Mouse (Mus musculus): ENCODE data around the gene Phactr1. TPM values are rescaled to one million over a fixed set of nuclear protein-coding genes. Genes with fewer than 3 reads are reported as not detected.
A peak's percentile ranks its signal among the peaks of the same experiment; 100 is the strongest.

Phactr1 gene
- polyA plus RNA-seq, 1 experiment from 2014 or later, result 18.7 TPM

DNA sequence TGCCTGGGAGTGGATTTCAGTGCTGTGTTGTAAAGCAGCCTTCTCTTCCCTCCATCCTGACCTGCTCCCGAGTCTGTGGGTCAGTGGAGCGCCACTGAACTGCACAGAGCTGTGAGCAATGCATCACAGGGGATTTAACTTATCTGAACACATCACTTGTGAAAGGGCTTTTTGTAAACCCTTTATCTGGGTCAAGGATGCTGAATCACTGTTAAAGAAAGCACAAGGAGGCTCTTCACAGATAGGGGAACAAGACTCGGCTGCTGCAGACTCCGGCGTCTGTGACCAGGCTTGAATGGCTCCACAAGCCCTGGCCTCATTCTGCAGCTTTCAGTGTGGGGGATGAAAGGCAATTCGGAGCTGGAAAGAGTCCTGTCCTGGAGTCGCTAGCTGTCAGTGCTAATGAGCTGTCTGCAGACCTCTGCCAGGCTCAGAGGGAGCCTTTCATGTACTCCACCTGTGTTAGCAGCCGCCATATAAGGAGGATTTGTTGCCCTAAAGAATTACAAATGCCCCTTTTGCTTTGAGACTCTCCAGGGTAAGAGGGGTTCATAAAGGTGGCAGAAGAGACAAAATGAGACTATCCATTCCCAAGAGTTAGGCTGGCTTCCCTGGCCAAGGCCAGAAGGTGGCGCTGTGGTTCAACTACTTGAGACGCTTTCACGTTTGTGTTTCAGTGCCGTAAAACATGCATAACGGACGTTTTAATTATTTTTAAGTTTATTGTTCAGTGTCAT, 502.2 kb downstream of the Phactr1 start:
- 21% methylated on average over 14 of the region's 14 CpGs for WGBS
- 0 out of 2 replicates have a peak, but pooled peaks cover 2% of the 10 kb centered on the region for H3K4me1 ChIP-seq (replicated peaks; ENCODE audit: control insufficient read depth, insufficient read depth, low read length)
- H3K9me3 ChIP-seq (ENCODE audit: control insufficient read depth, low read length), result no peaks in the 10 kb centered on the region
- DNase-seq (ENCODE audit: low spot score) (peak; percentile 93), ATAC-seq (ENCODE audit: low FRiP score) (no peak)
- no peaks in the 10 kb centered on the region for H3K36me3 ChIP-seq (ENCODE audit: control insufficient read depth, insufficient read depth, low read length)
- H3K27ac ChIP-seq (ENCODE audit: low read depth, low read length), result no peak overlapping the region
- no peak overlapping the region for H3K4me3 ChIP-seq (ENCODE audit: low read depth, low read length)
- H3K27me3 ChIP-seq (ENCODE audit: control insufficient read depth, insufficient read depth, low read length), result 0 out of 2 replicates have a peak, but pooled peaks cover 2% of the 10 kb centered on the region
- 0 out of 2 replicates have a peak overlapping the region, but pooled peaks have one; percentile 1 for H3K4me2 ChIP-seq (replicated peaks; ENCODE audit: low read depth, low read length)
- H3K9ac ChIP-seq (ENCODE audit: low read depth, low read length), result no peak overlapping the region

DNA sequence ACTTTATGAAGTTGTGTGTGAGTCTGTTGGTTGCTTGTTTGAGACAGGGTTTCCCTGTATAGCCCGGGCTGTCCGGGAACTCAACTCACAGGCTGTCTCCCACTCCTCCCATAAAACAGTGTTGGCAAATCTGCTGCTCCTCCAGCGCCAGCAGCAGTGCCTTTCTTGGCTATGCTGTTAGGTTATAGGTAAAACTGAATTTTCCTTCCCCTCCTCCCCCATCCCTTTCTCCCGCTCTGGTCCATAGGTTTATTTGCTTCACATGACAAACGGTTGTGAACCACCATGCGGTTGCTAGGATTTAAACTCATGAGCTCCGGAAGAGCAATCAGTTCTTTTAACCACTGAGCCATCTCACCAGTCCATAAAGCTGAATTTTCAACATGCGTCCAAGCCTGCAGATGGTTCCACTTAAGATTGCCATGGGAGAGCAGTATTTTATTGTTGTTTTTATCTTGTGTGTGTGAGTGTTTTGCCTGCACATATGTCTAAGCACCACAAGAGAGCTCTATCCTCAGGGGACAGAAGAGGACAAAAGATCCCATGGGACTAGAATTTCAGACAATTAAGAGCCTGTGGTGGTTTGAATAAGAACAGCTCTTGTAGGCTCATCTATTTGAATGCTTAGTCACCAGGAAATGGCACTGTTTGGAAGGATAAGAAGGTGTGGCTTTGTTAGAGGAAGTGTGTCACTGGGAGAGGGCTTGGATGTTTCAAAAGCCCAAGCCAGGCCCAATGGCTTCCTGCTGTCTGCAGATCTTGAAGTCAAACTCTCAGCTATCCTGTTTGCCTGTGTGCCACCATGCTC, 503.0 kb downstream of the Phactr1 start:
- Histone ChIP-seq H3K9ac (ENCODE audit: low read depth, low read length) (peak overlapping the region; percentile 40; the same call in 1 of the 2 replicates), H3K4me1 (replicated peaks; ENCODE audit: control insufficient read depth, insufficient read depth, low read length) (0 out of 2 replicates have a peak, but pooled peaks cover 2% of the 10 kb centered on the region), H3K27me3 (ENCODE audit: control insufficient read depth, insufficient read depth, low read length) (0 out of 2 replicates have a peak, but pooled peaks cover 2% of the 10 kb centered on the region), H3K9me3 (ENCODE audit: control insufficient read depth, low read length) (no peaks in the 10 kb centered on the region), H3K4me3 (ENCODE audit: low read depth, low read length) (no peak overlapping the region), H3K27ac (ENCODE audit: low read depth, low read length) (no peak overlapping the region), H3K36me3 (ENCODE audit: control insufficient read depth, insufficient read depth, low read length) (no peaks in the 10 kb centered on the region), H3K4me2 (replicated peaks; ENCODE audit: low read depth, low read length) (0 out of 2 replicates have a peak overlapping the region, but pooled peaks have one; percentile 1)
- no peak for ATAC-seq (ENCODE audit: low FRiP score)
- 61% methylated on average over 8 of the region's 8 CpGs for WGBS
- DNase-seq (ENCODE audit: low spot score), result no peak

DNA sequence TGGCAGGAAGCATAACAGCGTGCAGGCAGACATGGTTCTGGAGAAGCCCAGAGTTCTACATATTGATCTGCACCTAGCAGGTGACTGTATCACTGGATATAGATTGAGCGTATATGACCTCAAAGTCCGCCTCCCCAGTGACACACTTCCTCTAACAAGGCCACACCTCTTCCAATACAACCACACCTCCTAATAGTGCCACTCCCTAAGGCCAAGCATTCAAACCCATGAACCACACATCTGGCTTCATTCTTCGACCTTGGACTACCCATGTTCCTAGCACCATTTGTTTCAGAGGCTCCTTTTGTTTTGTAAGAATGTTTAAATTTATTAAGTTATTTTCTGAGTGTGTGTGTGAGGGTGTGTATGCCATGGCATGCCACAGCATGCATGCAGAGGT, 507.3 kb downstream of the Phactr1 start:
- ATAC-seq (ENCODE audit: low FRiP score), result no peak
- no peak overlapping the region for H3K4me3 ChIP-seq (ENCODE audit: low read depth, low read length)

More for the DNA sequence above, 507.3 kb downstream of the Phactr1 start:
- no peaks in the 10 kb centered on the region; the same call in 1 of the 2 replicates for H3K4me1 ChIP-seq (replicated peaks; ENCODE audit: control insufficient read depth, insufficient read depth, low read length)
- no peak overlapping the region for H3K4me2 ChIP-seq (replicated peaks; ENCODE audit: low read depth, low read length)
- H3K9me3 ChIP-seq (ENCODE audit: control insufficient read depth, low read length), result no peaks in the 10 kb centered on the region
- DNase-seq (ENCODE audit: low spot score), result no peak
- H3K27me3 ChIP-seq (ENCODE audit: control insufficient read depth, insufficient read depth, low read length), result no peaks in the 10 kb centered on the region
- H3K36me3 ChIP-seq (ENCODE audit: control insufficient read depth, insufficient read depth, low read length), result no peaks in the 10 kb centered on the region
- no peak overlapping the region for H3K27ac ChIP-seq (ENCODE audit: low read depth, low read length)
- H3K9ac ChIP-seq (ENCODE audit: low read depth, low read length), result no peak overlapping the region
- WGBS, result 96% methylated on average over 4 of the region's 4 CpGs
